Mouse (Mus musculus) heart, embryonic 14.5 days (tissue): ENCODE results near the gene Mga. TPM values are rescaled to one million over a fixed set of nuclear protein-coding genes. Genes with fewer than 3 reads are reported as not detected.
A peak's percentile ranks its signal among the peaks of the same experiment; 100 is the strongest.

Source experiments
- ATAC-seq: fragments of 200-750 bp; cut with Nextera tagmentation; 2 replicates; pipeline ENCODE4 v1.8.0; 2017; ENCODE audit warnings: low read depth, moderate TSS enrichment; ENCODE audit not compliant: insufficient number of reproducible peaks, insufficient read depth, low FRiP score
- H3K27ac ChIP-seq, 2 experiments: fragments of 200-500 bp in 1 of 2; fragments of 300-500 bp in 1 of 2; sonication (generic) in 1 of 2; replicated peaks in 1 of 2; 2 replicates each; pipeline ENCODE4 v1.5.1; 2012 to 2014; ENCODE audit warnings: low read depth in 2 of 2, low read length in 2 of 2, control low read depth in 1 of 2, mild to moderate bottlenecking in 1 of 2, mixed read lengths in 1 of 2; ENCODE audit not compliant: control insufficient read depth in 1 of 2, insufficient read depth in 1 of 2
- H3K27me3 ChIP-seq: fragments of 300-500 bp; sonication (generic); 2 replicates; pipeline ENCODE4 v1.6.1; 2014; ENCODE audit warnings: mild to moderate bottlenecking, low read length, control low read depth; ENCODE audit not compliant: control insufficient read depth, insufficient read depth
- H3K36me3 ChIP-seq: fragments of 300-500 bp; sonication (generic); 2 replicates; pipeline ENCODE4 v1.6.1; 2014; ENCODE audit warnings: mild to moderate bottlenecking, control low read depth, low read length, mixed read lengths; ENCODE audit not compliant: control insufficient read depth, insufficient read depth
- H3K4me1 ChIP-seq, 2 experiments: fragments of 200-500 bp in 1 of 2; fragments of 300-500 bp in 1 of 2; sonication (generic) in 1 of 2; 2 replicates each; pipeline ENCODE4 v1.6.1; 2012 to 2014; ENCODE audit warnings: low read length in 2 of 2, control low read depth in 1 of 2, mixed read lengths in 1 of 2; ENCODE audit not compliant: control insufficient read depth in 2 of 2, insufficient read depth in 2 of 2
- H3K4me2 ChIP-seq: fragments of 300-500 bp; sonication (generic); 2 replicates; pipeline ENCODE4 v1.6.1; 2014; ENCODE audit warnings: mild to moderate bottlenecking, low read length
- H3K4me3 ChIP-seq, 2 experiments: fragments of 200-500 bp in 1 of 2; fragments of 300-500 bp in 1 of 2; sonication (generic) in 1 of 2; 2 replicates each; pipeline ENCODE4 v1.5.1; 2012 to 2014; ENCODE audit warnings: low read length in 2 of 2, mild to moderate bottlenecking in 2 of 2, control low read depth in 1 of 2, low read depth in 1 of 2, moderate library complexity in 1 of 2; ENCODE audit not compliant: control insufficient read depth in 1 of 2, insufficient read depth in 1 of 2
- H3K9ac ChIP-seq: fragments of 300-500 bp; sonication (generic); 2 replicates; pipeline ENCODE4 v1.6.1; 2014; ENCODE audit warnings: mild to moderate bottlenecking, low read length
- H3K9me3 ChIP-seq: fragments of 300-500 bp; sonication (generic); 2 replicates; pipeline ENCODE4 v1.6.1; 2016; ENCODE audit warnings: low read length, control low read depth; ENCODE audit not compliant: control insufficient read depth
- WGBS: fragments of 180-500 bp; shearing (Covaris S2); extraction: QIAGEN DNeasy Blood & Tissue Kit; methylation state at CpG from one replicate; pipeline ENCODE4 v1.1.7; 2014; 5-methylcytosine and 5-hydroxymethylcytosine counted together
- polyA plus RNA-seq: library from polyadenylated mRNA; unstranded; fragments of >200 nt; fragmentation: Nextera tagmentation; extraction: Ambion mirVana; gene quantifications from 2 replicates; pipeline ENCODE4 v1.2.1, GENCODE M21; 2014

Mga gene
- polyA plus RNA-seq, 1 experiment from 2014 or later: 30.3 TPM

DNA sequence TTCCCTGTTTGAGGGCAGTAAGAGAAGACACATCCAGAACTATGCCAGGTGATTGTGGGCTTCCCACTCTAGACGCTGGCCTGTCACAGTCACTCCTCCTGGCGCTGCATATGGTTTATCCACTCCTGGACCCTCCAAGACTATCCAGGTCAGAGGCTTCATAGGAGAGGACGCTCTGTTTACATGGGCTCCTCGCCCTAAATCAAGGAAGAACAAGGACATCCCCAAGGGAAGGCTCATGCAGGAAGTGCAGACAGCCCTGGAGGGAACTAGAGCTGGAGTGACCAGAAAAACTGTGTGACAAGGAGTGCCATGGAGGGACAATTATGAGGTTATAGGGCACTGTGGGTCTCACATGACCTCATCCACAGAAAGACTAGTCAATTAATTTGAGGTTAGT, 100.3 kb downstream of the Mga start:
- WGBS: 74% methylated on average over 4 of the region's 4 CpGs
- Histone ChIP-seq H3K27ac (peak overlapping the region in 1 of 2 experiments; percentile 88; a peak in 1 of 4 replicates), H3K4me3 (no peak overlapping the region), H3K9me3 (no peaks in the 10 kb centered on the region), H3K4me2 (no peak overlapping the region), H3K27me3 (no peaks in the 10 kb centered on the region), H3K4me1 (peaks cover 22 to 40% of the 10 kb centered on the region in 2 experiments), H3K36me3 (0 out of 2 replicates have a peak, but pooled peaks cover 4% of the 10 kb centered on the region), H3K9ac (no peak overlapping the region)
- no peak for ATAC-seq

DNA sequence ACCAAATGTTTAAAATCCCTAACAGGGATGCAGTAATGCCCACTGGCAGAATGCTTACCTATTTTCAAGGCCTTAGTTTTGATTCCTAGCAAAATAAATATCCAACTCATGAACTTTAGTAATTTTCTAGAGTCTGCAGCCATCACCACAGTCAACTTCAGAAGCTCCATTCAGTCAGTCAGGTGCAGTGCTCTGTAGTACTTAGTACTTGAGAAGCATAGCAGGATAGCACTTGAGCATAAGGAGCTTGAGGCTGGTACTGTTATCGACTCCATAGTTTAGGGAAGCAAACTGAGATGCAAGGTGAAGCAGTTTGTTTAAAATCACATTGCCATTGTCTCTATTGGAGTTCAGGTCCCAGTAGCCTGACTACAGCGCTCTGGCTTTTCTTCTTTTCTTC, 102.7 kb downstream of the Mga start:
- ATAC-seq: no peak
- Histone ChIP-seq H3K4me2 (no peak overlapping the region), H3K36me3 (0 out of 2 replicates have a peak, but pooled peaks cover 4% of the 10 kb centered on the region), H3K27me3 (no peaks in the 10 kb centered on the region), H3K27ac (no peak overlapping the region), H3K9me3 (no peaks in the 10 kb centered on the region), H3K4me3 (no peak overlapping the region), H3K4me1 (peaks cover 21 to 39% of the 10 kb centered on the region in 2 experiments), H3K9ac (no peak overlapping the region)
- WGBS: 87% methylated on average over 2 of the region's 2 CpGs

DNA sequence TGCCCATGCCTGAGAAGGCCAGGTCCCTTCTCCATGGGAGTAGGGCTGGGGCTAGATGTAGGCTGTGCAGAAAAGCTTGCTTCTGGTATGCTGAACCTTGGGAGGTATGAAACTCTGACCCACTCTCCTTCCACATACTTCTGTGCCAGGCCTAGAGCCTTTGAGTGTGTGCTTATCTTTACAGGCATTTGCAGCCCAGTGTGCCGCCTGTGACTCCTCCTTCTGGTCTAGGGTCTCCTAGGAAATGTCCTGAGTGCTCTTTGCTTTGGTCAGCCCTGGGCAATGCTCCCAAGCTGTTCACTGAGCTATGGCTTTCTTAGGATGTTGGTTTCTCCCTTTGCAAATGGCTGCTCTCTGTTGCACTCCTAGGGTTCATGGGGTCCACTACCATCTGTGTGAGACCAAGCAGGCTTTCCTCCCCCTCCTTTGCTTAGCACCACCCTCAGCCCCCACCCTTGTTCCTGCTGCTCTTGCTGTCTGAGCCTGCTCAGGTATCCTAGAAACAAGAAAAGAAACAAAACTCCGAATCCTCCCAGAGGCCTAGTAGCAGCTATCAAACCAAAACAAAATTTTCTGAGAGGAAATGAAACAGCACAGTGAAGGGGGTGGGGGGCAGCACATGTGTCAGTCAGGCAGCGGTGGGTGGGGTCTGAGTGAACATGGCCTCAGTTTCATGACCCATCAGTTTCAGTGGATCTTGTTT, 104.0 kb downstream of the Mga start:
- Histone ChIP-seq H3K9me3 (no peaks in the 10 kb centered on the region), H3K27ac (peak overlapping the region; percentile 35 to 58), H3K9ac (peak overlapping the region; percentile 9; the same call in 1 of the 2 replicates), H3K4me1 (peaks cover 10 to 26% of the 10 kb centered on the region in 2 experiments), H3K36me3 (0 out of 2 replicates have a peak, but pooled peaks cover 4% of the 10 kb centered on the region), H3K4me2 (no peak overlapping the region), H3K27me3 (no peaks in the 10 kb centered on the region), H3K4me3 (no peak overlapping the region)
- 44% methylated on average over 3 of the region's 3 CpGs for WGBS
- no peak for ATAC-seq

DNA sequence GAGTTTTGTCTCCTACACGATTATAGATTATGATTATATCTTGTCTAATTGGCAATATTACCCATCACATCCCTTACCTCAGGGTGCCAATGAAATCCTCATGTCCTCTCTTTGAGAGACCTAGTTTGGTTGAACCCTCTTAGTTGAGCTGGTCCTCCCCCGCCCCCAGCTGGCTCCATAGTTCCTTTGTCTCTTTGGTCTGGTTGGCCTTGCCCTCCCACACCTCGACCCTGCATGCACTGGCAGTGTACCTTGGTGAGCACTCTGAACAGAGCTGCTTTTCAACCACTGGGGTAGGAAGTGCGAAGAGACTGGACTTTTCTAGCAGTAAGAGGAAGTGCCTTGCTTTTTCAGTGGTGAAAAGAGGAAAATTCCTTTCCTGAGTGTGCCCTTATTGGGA, 104.9 kb downstream of the Mga start:
- Histone ChIP-seq H3K9ac (no peak overlapping the region), H3K4me2 (no peak overlapping the region), H3K9me3 (no peaks in the 10 kb centered on the region), H3K27me3 (no peaks in the 10 kb centered on the region), H3K4me3 (no peak overlapping the region), H3K4me1 (peaks cover 10 to 19% of the 10 kb centered on the region in 2 experiments), H3K27ac (peak overlapping the region in 1 of 2 experiments; percentile 8; a peak in 1 of 4 replicates), H3K36me3 (0 out of 2 replicates have a peak, but pooled peaks cover 4% of the 10 kb centered on the region)
- ATAC-seq: no peak
- WGBS: 68% methylated on average over 4 of the region's 4 CpGs

DNA sequence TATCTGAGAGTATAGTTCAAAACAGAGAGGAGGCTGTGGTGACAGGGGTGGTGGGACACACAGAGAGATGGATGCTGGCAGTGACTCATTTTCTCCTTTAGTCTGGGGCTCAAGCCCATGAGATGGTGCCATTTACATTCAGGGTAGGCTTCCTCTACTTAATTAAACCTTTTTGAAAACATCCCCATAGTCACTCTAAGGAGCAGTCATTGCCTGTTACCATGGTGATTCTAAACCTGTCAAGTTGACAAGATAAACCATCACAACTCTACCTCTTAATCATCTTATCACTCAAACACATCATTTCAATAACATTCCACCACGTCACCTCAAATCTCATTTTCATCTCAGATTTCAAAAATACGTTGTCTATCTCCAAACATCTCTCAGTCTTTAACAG, 106.9 kb downstream of the Mga start:
- ATAC-seq: no peak
- Histone ChIP-seq H3K4me3 (no peak overlapping the region), H3K9ac (no peak overlapping the region), H3K9me3 (no peaks in the 10 kb centered on the region), H3K36me3 (0 out of 2 replicates have a peak, but pooled peaks cover 4% of the 10 kb centered on the region), H3K27ac (no peak overlapping the region), H3K4me1 (peaks cover 10% of the 10 kb centered on the region in 2 experiments), H3K4me2 (no peak overlapping the region), H3K27me3 (no peaks in the 10 kb centered on the region)
- WGBS: 80% methylated on average over 2 of the region's 2 CpGs

DNA sequence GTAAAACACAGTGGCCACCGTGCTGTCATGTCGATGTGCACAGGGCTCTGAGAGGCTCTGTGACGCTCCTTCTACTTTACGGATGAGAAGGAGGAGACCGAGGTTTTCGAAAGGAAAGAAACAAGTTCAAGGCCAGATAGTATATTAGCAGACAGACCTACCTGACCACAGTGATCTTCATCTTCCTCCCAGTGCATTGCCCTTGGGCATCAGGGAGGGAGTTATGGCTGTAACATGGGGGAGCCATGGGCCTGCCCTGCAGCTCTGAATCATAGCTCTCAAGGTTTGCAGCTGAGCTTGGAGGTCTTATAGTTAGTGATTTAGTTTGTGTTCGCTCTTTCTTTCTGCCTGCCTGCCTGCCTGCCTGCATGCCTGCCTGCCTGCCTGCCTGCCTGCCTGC, 109.7 kb downstream of the Mga start:
- H3K4me3 ChIP-seq: no peak overlapping the region
- H3K36me3 ChIP-seq: no peaks in the 10 kb centered on the region
- no peak overlapping the region for H3K27ac ChIP-seq
- no peak overlapping the region for H3K4me2 ChIP-seq
- no peaks in the 10 kb centered on the region for H3K27me3 ChIP-seq
- H3K9ac ChIP-seq: no peak overlapping the region
- no peaks in the 10 kb centered on the region for H3K4me1 ChIP-seq
- WGBS: 95% methylated on average over 7 of the region's 7 CpGs
- no peak for ATAC-seq
- H3K9me3 ChIP-seq: no peaks in the 10 kb centered on the region

DNA sequence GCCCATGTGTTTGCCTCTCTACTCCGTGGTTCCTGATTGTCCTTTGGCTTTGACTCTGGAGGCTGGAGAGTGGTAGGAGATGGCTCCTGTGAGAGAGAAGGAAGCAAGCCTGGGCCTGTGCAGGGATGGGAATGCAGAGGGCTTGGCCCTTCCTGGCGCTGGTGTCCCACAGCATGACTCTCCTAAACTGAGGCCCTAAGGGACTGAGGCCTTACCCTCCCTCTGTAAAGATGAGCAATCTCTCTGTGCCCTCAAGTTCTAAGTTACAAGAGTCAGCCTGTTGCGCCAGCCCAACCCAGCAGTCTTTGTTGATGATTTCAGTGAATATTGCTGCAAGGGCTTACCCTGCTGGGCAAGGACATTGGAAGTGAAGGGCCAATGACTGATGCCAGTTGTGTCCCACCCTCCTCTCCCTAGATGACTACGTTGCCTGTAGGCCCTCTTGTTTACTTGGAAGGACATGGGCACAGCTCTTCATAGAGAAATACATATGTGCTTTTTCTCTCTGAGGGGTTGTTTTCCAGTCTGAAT, 110.7 kb downstream of the Mga start:
- WGBS: 78% methylated on average over 4 of the region's 4 CpGs
- Histone ChIP-seq H3K9ac (no peak overlapping the region), H3K4me2 (no peak overlapping the region), H3K27me3 (no peaks in the 10 kb centered on the region), H3K9me3 (no peaks in the 10 kb centered on the region), H3K36me3 (peaks cover 2% of the 10 kb centered on the region; the same call in 1 of the 2 replicates), H3K27ac (no peak overlapping the region), H3K4me1 (no peaks in the 10 kb centered on the region), H3K4me3 (no peak overlapping the region)
- no peak for ATAC-seq
